33 mouse cellular contexts compared by ENCODE assay signal in the genomic region with DNA sequence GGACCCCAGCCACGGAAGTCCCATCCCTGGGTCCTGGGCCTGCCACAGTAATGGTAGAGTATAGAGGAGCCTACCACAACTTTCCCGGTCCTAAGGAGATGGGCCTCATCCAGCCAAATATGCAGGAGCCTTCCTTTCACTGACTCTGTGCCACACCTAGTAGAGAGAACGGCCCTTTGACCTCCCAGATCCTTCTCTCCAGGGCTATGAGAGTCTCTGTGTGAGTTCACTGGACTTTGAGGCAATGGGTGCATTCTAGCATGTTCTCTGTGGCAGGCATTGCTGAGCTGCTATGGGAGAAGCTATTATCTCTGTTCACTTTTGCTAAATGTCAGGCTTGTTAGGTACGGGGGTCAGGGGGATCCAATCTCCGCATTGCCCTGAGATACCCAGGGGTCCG. TPM values are rescaled to one million over a fixed set of nuclear protein-coding genes. Genes with fewer than 3 reads are reported as not detected.
A peak's percentile ranks its signal among the peaks of the same experiment; 100 is the strongest.
DNase-seq lines count a peak whose midpoint lies in the region; ATAC-seq and TF ChIP-seq lines count a peak whose summit lies in the region.
"Had no signal": no experiment of that assay in that cellular context is flagged by ENCODE, and none has a peak within 500 bp of the region (broad histone marks: within the 10 kb centered on the region; RNA-seq: fewer than 3 reads in every experiment).

No protein-coding gene starts in this region.

- no peak overlapping the region for H3K9ac ChIP-seq in forebrain, embryonic 11.5 days (ENCODE audit: low read length)
- H3K9ac ChIP-seq in forebrain, embryonic 15.5 days (replicated peaks): no peak overlapping the region
- no peak overlapping the region for H3K9ac ChIP-seq in liver, adult 2 months (ENCODE audit: low read depth, low read length)
- H3K9ac ChIP-seq: embryonic facial prominence, embryonic 13.5 days; forebrain, embryonic 13.5 days; forebrain, postnatal 0 days; hindbrain, embryonic 15.5 days had no signal

- 83% methylated on average over 6 of the region's 6 CpGs for WGBS in forebrain, embryonic 11.5 days
- WGBS in forebrain, embryonic 15.5 days: 78% methylated on average over 6 of the region's 6 CpGs
- 76% methylated on average over 6 of the region's 6 CpGs for WGBS in kidney, adult 2 months
- WGBS in liver, adult 2 months: 87% methylated on average over 6 of the region's 6 CpGs

- ATAC-seq in forebrain, embryonic 11.5 days (replicated peaks; ENCODE audit: low FRiP score): no peak
- no peak for ATAC-seq in forebrain, embryonic 15.5 days (replicated peaks)
- ATAC-seq: activated CD4-positive, CD25-positive, alpha-beta regulatory T cell, adult 4 months; forebrain, embryonic 13.5 days had no signal

- H3K4me1 ChIP-seq in forebrain, embryonic 11.5 days (replicated peaks; ENCODE audit: control insufficient read depth, insufficient read depth, low read length): no peaks in the 10 kb centered on the region
- H3K4me1 ChIP-seq in forebrain, embryonic 15.5 days: no peaks in the 10 kb centered on the region
- peaks cover 10% of the 10 kb centered on the region; the same call in 1 of the 2 replicates for H3K4me1 ChIP-seq in kidney, adult 2 months (ENCODE audit: control insufficient read depth, insufficient read depth, low read length)
- peaks cover 4% of the 10 kb centered on the region; the same call in 1 of the 2 replicates for H3K4me1 ChIP-seq in liver, adult 2 months (ENCODE audit: control insufficient read depth, insufficient read depth, low read length)
- H3K4me1 ChIP-seq: embryonic facial prominence, embryonic 13.5 days; forebrain, embryonic 13.5 days; hindbrain, embryonic 15.5 days had no signal

- DNase-seq in forebrain, embryonic 11.5 days (ENCODE audit: low spot score): peak; percentile 47
- peak; percentile 69 for DNase-seq in kidney, adult 2 months
- no peak for DNase-seq in kidney, postnatal 10 days
- peak; percentile 39 for DNase-seq in liver, adult 2 months (ENCODE audit: extremely low read depth, low read depth, low spot score)
- no peak for DNase-seq in liver
- DNase-seq: adrenal gland, adult 8-10 months; adrenal gland, postnatal 25 days; cerebellum, adult 11-12 months; cerebellum, adult 8-10 months; cerebellum, postnatal 36 days; embryo, embryonic 11 days; forebrain, postnatal 0 days; gastrocnemius, adult 2 months had no signal

- H3K4me2 ChIP-seq in forebrain, embryonic 11.5 days (ENCODE audit: low read depth, low read length, severe bottlenecking): no peak overlapping the region
- H3K4me2 ChIP-seq in forebrain, embryonic 15.5 days (replicated peaks): no peak overlapping the region
- H3K4me2 ChIP-seq: embryonic facial prominence, embryonic 13.5 days; forebrain, embryonic 13.5 days; heart, embryonic 11.5 days; hindbrain, embryonic 12.5 days; hindbrain, embryonic 15.5 days had no signal

- no peaks in the 10 kb centered on the region for H3K79me2 ChIP-seq in liver, adult 2 months (ENCODE audit: control insufficient read depth, insufficient read depth, low read length)

- TF ChIP-seq CTCF in kidney, adult 2 months (conservative IDR thresholded peaks at IDR 0.05; ENCODE audit: insufficient read depth, insufficient read length, low read depth, low read length): no peak
- TF ChIP-seq CTCF in liver, adult 2 months (IDR thresholded peaks at IDR 0.05; ENCODE audit: low read depth, low read length): no peak

- no peak for TF ChIP-seq POLR2A in kidney, adult 2 months (IDR thresholded peaks at IDR 0.05; ENCODE audit: low read depth, low read length)
- no peak for TF ChIP-seq POLR2A in liver, adult 2 months (IDR thresholded peaks at IDR 0.05; ENCODE audit: extremely low read depth, insufficient read depth, low read length)

- no peaks in the 10 kb centered on the region for H3K27me3 ChIP-seq in forebrain, embryonic 11.5 days (ENCODE audit: control insufficient read depth, insufficient read depth, low read length)
- H3K27me3 ChIP-seq in forebrain, embryonic 15.5 days: no peaks in the 10 kb centered on the region
- H3K27me3 ChIP-seq in kidney, adult 2 months (replicated peaks; ENCODE audit: control insufficient read depth, insufficient read depth, low read length): no peaks in the 10 kb centered on the region
- no peaks in the 10 kb centered on the region for H3K27me3 ChIP-seq in liver, adult 2 months (ENCODE audit: control insufficient read depth, insufficient read depth, low read length)
- H3K27me3 ChIP-seq: embryonic facial prominence, embryonic 13.5 days; forebrain, embryonic 13.5 days; hindbrain, embryonic 15.5 days had no signal

- no peak overlapping the region for H3K27ac ChIP-seq in forebrain, embryonic 11.5 days (ENCODE audit: low read depth, low read length)
- H3K27ac ChIP-seq in forebrain, embryonic 15.5 days (replicated peaks): no peak overlapping the region
- H3K27ac ChIP-seq in kidney, adult 2 months (ENCODE audit: insufficient read depth, low read depth, low read length): peak overlapping the region; percentile 36
- H3K27ac ChIP-seq in liver, adult 2 months (replicated peaks; ENCODE audit: insufficient read depth, low read depth, low read length): no peak overlapping the region
- H3K27ac ChIP-seq: embryonic facial prominence, embryonic 10.5 days; embryonic facial prominence, embryonic 13.5 days; forebrain, embryonic 13.5 days; gastrocnemius, adult 2 months; hindbrain, embryonic 12.5 days; hindbrain, embryonic 15.5 days had no signal

- H3K9me3 ChIP-seq in forebrain, embryonic 11.5 days (ENCODE audit: control insufficient read depth, low read length): no peaks in the 10 kb centered on the region
- H3K9me3 ChIP-seq in forebrain, embryonic 15.5 days: no peaks in the 10 kb centered on the region
- H3K9me3 ChIP-seq: embryonic facial prominence, embryonic 10.5 days; embryonic facial prominence, embryonic 13.5 days; forebrain, embryonic 13.5 days; hindbrain, embryonic 12.5 days; hindbrain, embryonic 15.5 days had no signal

- no peaks in the 10 kb centered on the region for H3K36me3 ChIP-seq in forebrain, embryonic 11.5 days (ENCODE audit: control insufficient read depth, insufficient read depth, low read length)
- H3K36me3 ChIP-seq in forebrain, embryonic 15.5 days: no peaks in the 10 kb centered on the region
- H3K36me3 ChIP-seq in kidney, adult 2 months (ENCODE audit: control insufficient read depth, insufficient read depth, low read length): no peaks in the 10 kb centered on the region
- H3K36me3 ChIP-seq in liver, adult 2 months (ENCODE audit: control insufficient read depth, insufficient read depth, low read length): no peaks in the 10 kb centered on the region
- H3K36me3 ChIP-seq: embryonic facial prominence, embryonic 10.5 days; embryonic facial prominence, embryonic 13.5 days; hindbrain, embryonic 12.5 days; hindbrain, embryonic 15.5 days had no signal

- H3K4me3 ChIP-seq in forebrain, embryonic 11.5 days (ENCODE audit: low read depth, low read length): no peak overlapping the region
- no peak overlapping the region for H3K4me3 ChIP-seq in forebrain, embryonic 15.5 days
- no peak overlapping the region for H3K4me3 ChIP-seq in kidney, adult 2 months (ENCODE audit: insufficient read depth, low read depth, low read length)
- H3K4me3 ChIP-seq in liver, adult 2 months (ENCODE audit: insufficient read depth, low read depth, low read length): no peak overlapping the region
- H3K4me3 ChIP-seq: embryonic facial prominence, embryonic 10.5 days; embryonic facial prominence, embryonic 13.5 days; erythroblast, embryonic 14.5 days; forebrain, embryonic 13.5 days; gastrocnemius, adult 2 months; hindbrain, embryonic 12.5 days; hindbrain, embryonic 15.5 days had no signal

RNA-seq across cellular contexts. Expression of a gene that starts 18.3 kb away (rescaled TPM):
- polyA plus RNA-seq in forebrain, embryonic 11.5 days (2014; fragmentation: Nextera tagmentation; extraction: Ambion mirVana): not detected in 2 replicates
- not detected in 2 replicates for polyA plus RNA-seq in forebrain, embryonic 15.5 days (2015; fragmentation: Nextera tagmentation; extraction: Ambion mirVana)
- not detected in 2 replicates for polyA plus RNA-seq in kidney, adult 2 months (2012; rRNA removed)
- not detected in 2 replicates for total RNA-seq in liver, adult 2 months (2014; rRNA removed)
- not detected in 2 replicates for polyA plus RNA-seq in liver, adult 2 months (2012; rRNA removed)
- total RNA-seq: adrenal gland, adult 8-10 months; adrenal gland, postnatal 25 days; ES-E14; forebrain, postnatal 0 days; gastrocnemius, adult 2 months; gastrocnemius, postnatal 14 days; gastrocnemius, postnatal 4 days; heart, adult 8-10 months; heart, postnatal 25 days; hematopoietic stem cell, adult 5-6 weeks had no signal
- polyA plus RNA-seq: activated CD4-positive, CD25-positive, alpha-beta regulatory T cell, adult 4 months; brain, embryonic 14.5 days; cortical plate, adult 2 months; embryonic facial prominence, embryonic 10.5 days; embryonic facial prominence, embryonic 13.5 days; erythroblast, embryonic 14.5 days; forebrain, embryonic 13.5 days; forebrain, postnatal 0 days; frontal cortex, adult 2 months; heart, embryonic 11.5 days; heart, embryonic 14.5 days; heart, postnatal 0 days; hindbrain, embryonic 12.5 days; hindbrain, embryonic 15.5 days had no signal

RNA-seq across cellular contexts. Expression of a gene that starts 25.6 kb away (rescaled TPM):
- not detected in 2 replicates for polyA plus RNA-seq in forebrain, embryonic 11.5 days (2014; fragmentation: Nextera tagmentation; extraction: Ambion mirVana)
- polyA plus RNA-seq in forebrain, embryonic 15.5 days (2015; fragmentation: Nextera tagmentation; extraction: Ambion mirVana): not detected in 2 replicates
- polyA plus RNA-seq in kidney, adult 2 months (2012; rRNA removed): 16.4 and 17.6 TPM in 2 replicates
- 3.7 and 5.7 TPM in 2 replicates for total RNA-seq in liver, adult 2 months (2014; rRNA removed)
- polyA plus RNA-seq in liver, adult 2 months (2012; rRNA removed): 5.4 and 8.7 TPM in 2 replicates
- total RNA-seq: forebrain, postnatal 0 days; gastrocnemius, adult 2 months; gastrocnemius, postnatal 4 days; hematopoietic stem cell, adult 5-6 weeks had no signal
- polyA plus RNA-seq: activated CD4-positive, CD25-positive, alpha-beta regulatory T cell, adult 4 months; embryonic facial prominence, embryonic 10.5 days; forebrain, embryonic 13.5 days; heart, embryonic 14.5 days; heart, postnatal 0 days; hindbrain, embryonic 12.5 days; hindbrain, embryonic 15.5 days had no signal

RNA-seq across cellular contexts. Expression of a gene that starts 37.4 kb away (rescaled TPM):
- polyA plus RNA-seq in forebrain, embryonic 11.5 days (2014; fragmentation: Nextera tagmentation; extraction: Ambion mirVana): not detected in 2 replicates
- polyA plus RNA-seq in forebrain, embryonic 15.5 days (2015; fragmentation: Nextera tagmentation; extraction: Ambion mirVana): not detected in 2 replicates
- polyA plus RNA-seq in kidney, adult 2 months (2012; rRNA removed): not detected in 2 replicates
- total RNA-seq in liver, adult 2 months (2014; rRNA removed): not detected in 2 replicates
- polyA plus RNA-seq in liver, adult 2 months (2012; rRNA removed): not detected in 2 replicates
- total RNA-seq: adrenal gland, adult 8-10 months; adrenal gland, postnatal 25 days; ES-E14; forebrain, postnatal 0 days; gastrocnemius, adult 2 months; gastrocnemius, postnatal 14 days; gastrocnemius, postnatal 4 days; heart, adult 8-10 months; heart, postnatal 25 days; hematopoietic stem cell, adult 5-6 weeks had no signal
- polyA plus RNA-seq: activated CD4-positive, CD25-positive, alpha-beta regulatory T cell, adult 4 months; brain, embryonic 14.5 days; cortical plate, adult 2 months; embryonic facial prominence, embryonic 10.5 days; embryonic facial prominence, embryonic 13.5 days; erythroblast, embryonic 14.5 days; forebrain, embryonic 13.5 days; forebrain, postnatal 0 days; frontal cortex, adult 2 months; heart, embryonic 11.5 days; heart, embryonic 14.5 days; heart, postnatal 0 days; hindbrain, embryonic 12.5 days; hindbrain, embryonic 15.5 days had no signal

RNA-seq across cellular contexts. Expression of a gene that starts 58.5 kb away (rescaled TPM):
- polyA plus RNA-seq in forebrain, embryonic 11.5 days (2014; fragmentation: Nextera tagmentation; extraction: Ambion mirVana): 1.7 and 2.2 TPM in 2 replicates
- 2.4 and 2.9 TPM in 2 replicates for polyA plus RNA-seq in forebrain, embryonic 15.5 days (2015; fragmentation: Nextera tagmentation; extraction: Ambion mirVana)
- polyA plus RNA-seq in kidney, adult 2 months (2012; rRNA removed): 3.6 and 4.1 TPM in 2 replicates
- 2.1 and 2.4 TPM in 2 replicates for total RNA-seq in liver, adult 2 months (2014; rRNA removed)
- 1.9 and 2.8 TPM in 2 replicates for polyA plus RNA-seq in liver, adult 2 months (2012; rRNA removed)
- total RNA-seq: gastrocnemius, adult 2 months had no signal
- polyA plus RNA-seq: erythroblast, embryonic 14.5 days had no signal

Comparison
In these comparisons a context has a peak if more than half of its experiments do, and no peak if none do; other contexts are left out.
1. DNase-seq: peak in forebrain, embryonic 11.5 days (single experiment), kidney, adult 2 months (single experiment) and liver, adult 2 months (single experiment); none in kidney, postnatal 10 days (single experiment) and liver (single experiment).